Mouse (Mus musculus) lung, embryonic 16.5 days (tissue): ENCODE measurements around the gene Gm11733. TPM values are rescaled to one million over a fixed set of nuclear protein-coding genes. Genes with fewer than 3 reads are reported as not detected.
"Not testable (repeated sequence)": the region's sequence is repeated elsewhere in the genome, so short reads cannot be mapped to it uniquely, and the experiment has no call there.

ENCODE experiments used
- ATAC-seq: fragments of 200-750 bp; cut with Nextera tagmentation; 2 replicates; pipeline ENCODE4 v1.8.0; 2017; ENCODE audit warnings: low read depth, mild to moderate bottlenecking, moderate library complexity
- H3K27ac ChIP-seq: fragments of 300-500 bp; sonication (generic); 2 replicates; pipeline ENCODE4 v1.5.1; 2014; ENCODE audit warnings: mild to moderate bottlenecking, control low read depth, low read length
- H3K27me3 ChIP-seq: fragments of 300-500 bp; sonication (generic); 2 replicates; pipeline ENCODE4 v1.6.1; 2014; ENCODE audit warnings: low read depth, low read length, mixed read lengths; ENCODE audit not compliant: control insufficient read depth, insufficient read depth
- H3K36me3 ChIP-seq: fragments of 300-500 bp; sonication (generic); 2 replicates; pipeline ENCODE4 v1.6.1; 2014; ENCODE audit warnings: low read length; ENCODE audit not compliant: control insufficient read depth, insufficient read depth
- H3K4me1 ChIP-seq: fragments of 300-500 bp; sonication (generic); replicated peaks from 2 replicates; pipeline ENCODE4 v1.6.1; 2014; ENCODE audit warnings: low read length, mixed read lengths; ENCODE audit not compliant: control insufficient read depth, insufficient read depth
- H3K4me2 ChIP-seq: fragments of 300-500 bp; sonication (generic); 2 replicates; pipeline ENCODE4 v1.6.1; 2014; ENCODE audit warnings: low read depth, low read length, control low read depth
- H3K4me3 ChIP-seq: fragments of 300-500 bp; sonication (generic); 2 replicates; pipeline ENCODE4 v1.5.1; 2014; ENCODE audit warnings: mild to moderate bottlenecking, low read length, control low read depth
- H3K9ac ChIP-seq: fragments of 300-500 bp; sonication (generic); 2 replicates; pipeline ENCODE4 v1.6.1; 2014; ENCODE audit warnings: low read length, control low read depth
- H3K9me3 ChIP-seq: fragments of 300-500 bp; sonication (generic); 2 replicates; pipeline ENCODE4 v1.6.1; 2016; ENCODE audit warnings: low read length; ENCODE audit not compliant: control insufficient read depth
- WGBS: fragments of 180-500 bp; shearing (Covaris S2); extraction: QIAGEN DNeasy Blood & Tissue Kit; methylation state at CpG from one replicate; pipeline ENCODE4 v1.1.7; 2014; 5-methylcytosine and 5-hydroxymethylcytosine counted together
- polyA plus RNA-seq: library from polyadenylated mRNA; unstranded; fragments of >200 nt; fragmentation: Nextera tagmentation; extraction: Ambion mirVana; gene quantifications from 2 replicates; pipeline ENCODE4 v1.2.1, GENCODE M21; 2015

The Gm11733 gene
- polyA plus RNA-seq, 1 experiment from 2014 or later = not detected

- H3K4me2 ChIP-seq = no peak overlapping the region
- no peaks in the 10 kb centered on the region for H3K4me1 ChIP-seq
- peaks cover 27% of the 10 kb centered on the region for H3K27me3 ChIP-seq
- 4% methylated on average over 16 of the region's 16 CpGs for WGBS
- H3K9me3 ChIP-seq = no peaks in the 10 kb centered on the region
- no peaks in the 10 kb centered on the region for H3K36me3 ChIP-seq
- H3K4me3 ChIP-seq = no peak overlapping the region
- no peak overlapping the region for H3K9ac ChIP-seq
- ATAC-seq = no peak
- H3K27ac ChIP-seq = no peak overlapping the region
Observed at GRCm38 (mm10) chr11:117462202-117462864, 21.8 kb upstream of the Gm11733 start.

- not testable (repeated sequence) for H3K4me3 ChIP-seq, H3K4me2 ChIP-seq, H3K27ac ChIP-seq, H3K9me3 ChIP-seq, H3K9ac ChIP-seq, H3K4me1 ChIP-seq, ATAC-seq, H3K36me3 ChIP-seq
- 56% methylated on average over 4 of the region's 4 CpGs for WGBS
- peaks cover 27% of the 10 kb centered on the region for H3K27me3 ChIP-seq
Observed at GRCm38 (mm10) chr11:117463416-117463815, 20.8 kb upstream of the Gm11733 start.

- ATAC-seq = no peak
- H3K4me1 ChIP-seq = peaks cover 6% of the 10 kb centered on the region
- H3K4me3 ChIP-seq = no peak overlapping the region
- H3K27me3 ChIP-seq = peaks cover 8% of the 10 kb centered on the region
- H3K36me3 ChIP-seq = no peaks in the 10 kb centered on the region
- H3K4me2 ChIP-seq = no peak overlapping the region
- H3K9ac ChIP-seq = no peak overlapping the region
- 27% methylated on average over 5 of the region's 5 CpGs for WGBS
- H3K27ac ChIP-seq = no peak overlapping the region
- H3K9me3 ChIP-seq = no peaks in the 10 kb centered on the region
Observed at GRCm38 (mm10) chr11:117466292-117466691, 17.9 kb upstream of the Gm11733 start.

- Histone ChIP-seq H3K27ac (no peak overlapping the region), H3K27me3 (peaks cover 4% of the 10 kb centered on the region), H3K36me3 (no peaks in the 10 kb centered on the region), H3K9ac (no peak overlapping the region), H3K4me1 (peaks cover 6% of the 10 kb centered on the region), H3K4me3 (no peak overlapping the region), H3K4me2 (no peak overlapping the region), H3K9me3 (no peaks in the 10 kb centered on the region)
- no peak for ATAC-seq
- 86% methylated on average over 7 of the region's 7 CpGs for WGBS
Observed at GRCm38 (mm10) chr11:117466911-117467310, 17.3 kb upstream of the Gm11733 start.

- H3K4me1 ChIP-seq = peaks cover 6% of the 10 kb centered on the region
- H3K27ac ChIP-seq = no peak overlapping the region
- 35% methylated on average over 6 of the region's 6 CpGs for WGBS
- H3K4me3 ChIP-seq = no peak overlapping the region
- H3K9me3 ChIP-seq = no peaks in the 10 kb centered on the region
- no peak overlapping the region for H3K4me2 ChIP-seq
- no peaks in the 10 kb centered on the region for H3K36me3 ChIP-seq
- ATAC-seq = no peak
- H3K9ac ChIP-seq = no peak overlapping the region
- H3K27me3 ChIP-seq = no peaks in the 10 kb centered on the region
Observed at GRCm38 (mm10) chr11:117468585-117469363, 15.4 kb upstream of the Gm11733 start.

- no peak overlapping the region for H3K4me2 ChIP-seq
- H3K36me3 ChIP-seq = no peaks in the 10 kb centered on the region
- H3K4me3 ChIP-seq = no peak overlapping the region
- no peak overlapping the region for H3K9ac ChIP-seq
- H3K27me3 ChIP-seq = no peaks in the 10 kb centered on the region
- WGBS = 83% methylated on average over 5 of the region's 5 CpGs
- H3K4me1 ChIP-seq = peaks cover 6% of the 10 kb centered on the region
- ATAC-seq = no peak
- no peaks in the 10 kb centered on the region for H3K9me3 ChIP-seq
- H3K27ac ChIP-seq = no peak overlapping the region
Observed at GRCm38 (mm10) chr11:117469724-117470123, 14.4 kb upstream of the Gm11733 start.

GRCm38 (mm10) chr11:117470586-117471195 lies 13.5 kb upstream of the Gm11733 start:
- 78% methylated on average over 12 of the region's 12 CpGs for WGBS
- H3K4me1 ChIP-seq = peaks cover 6% of the 10 kb centered on the region
- no peaks in the 10 kb centered on the region for H3K9me3 ChIP-seq
- no peak for ATAC-seq
- H3K9ac ChIP-seq = no peak overlapping the region
- H3K27me3 ChIP-seq = no peaks in the 10 kb centered on the region
- no peak overlapping the region for H3K4me2 ChIP-seq
- H3K27ac ChIP-seq = no peak overlapping the region
- no peak overlapping the region for H3K4me3 ChIP-seq
- H3K36me3 ChIP-seq = no peaks in the 10 kb centered on the region

GRCm38 (mm10) chr11:117471625-117472283 lies 12.4 kb upstream of the Gm11733 start:
- H3K27ac ChIP-seq = no peak overlapping the region
- no peak overlapping the region for H3K4me3 ChIP-seq
- H3K4me2 ChIP-seq = no peak overlapping the region
- WGBS = 43% methylated on average over 14 of the region's 14 CpGs
- H3K9me3 ChIP-seq = no peaks in the 10 kb centered on the region
- H3K9ac ChIP-seq = no peak overlapping the region
- H3K27me3 ChIP-seq = no peaks in the 10 kb centered on the region
- no peaks in the 10 kb centered on the region for H3K36me3 ChIP-seq
- peaks cover 8% of the 10 kb centered on the region for H3K4me1 ChIP-seq
- ATAC-seq = no peak

- Histone ChIP-seq H3K9me3 (no peaks in the 10 kb centered on the region; the same call in 1 of the 2 replicates), H3K4me2 (no peak overlapping the region), H3K36me3 (no peaks in the 10 kb centered on the region), H3K9ac (no peak overlapping the region), H3K4me1 (peaks cover 8% of the 10 kb centered on the region), H3K27me3 (no peaks in the 10 kb centered on the region), H3K4me3 (no peak overlapping the region), H3K27ac (no peak overlapping the region)
- WGBS = 69% methylated on average over 8 of the region's 8 CpGs
- no peak for ATAC-seq
Observed at GRCm38 (mm10) chr11:117472885-117473284, 11.3 kb upstream of the Gm11733 start.
